Mouse (Mus musculus): ENCODE data around the gene Serpina3m.
"Not testable (repeated sequence)": the region's sequence is repeated elsewhere in the genome, so short reads cannot be mapped to it uniquely, and the experiment has no call there.

The Serpina3m gene

GRCm38 (mm10) chr12:104338226-104338625, at the start of gene Serpina3m, which contains the start of gene Serpina3k:
Gene Serpina3m (plus strand): TSS chr12:104338486.
Gene Serpina3k (plus strand): TSS chr12:104338486.
- CTCF ChIA-PET = not testable (repeated sequence)

- CTCF ChIA-PET = interaction anchor here (0.7 kb wide), 1 partner anchor 249 kb away, joined by 9 read pairs; no protein-coding TSS in a partner anchor
Measured at GRCm38 (mm10) chr12:104289872-104290271, 48.4 kb upstream of the Serpina3m start.

- CTCF ChIA-PET = no interaction called here
Measured at GRCm38 (mm10) chr12:104293963-104294362, 44.3 kb upstream of the Serpina3m start.

- CTCF ChIA-PET = no interaction called here
Measured at GRCm38 (mm10) chr12:104298049-104298448, 40.2 kb upstream of the Serpina3m start.

GRCm38 (mm10) chr12:104305991-104306390, 32.3 kb upstream of the Serpina3m start:
- CTCF ChIA-PET = no interaction called here

GRCm38 (mm10) chr12:104314253-104314652, 24.0 kb upstream of the Serpina3m start, which contains the start of gene Serpina3j:
Gene Serpina3j (plus strand): TSS chr12:104314553.
- CTCF ChIA-PET = no interaction called here

GRCm38 (mm10) chr12:104322454-104322853, 15.8 kb upstream of the Serpina3m start:
- CTCF ChIA-PET = no interaction called here

GRCm38 (mm10) chr12:104331701-104332100, 6.6 kb upstream of the Serpina3m start:
- CTCF ChIA-PET = no interaction called here

- CTCF ChIA-PET = not testable (repeated sequence)
Measured at GRCm38 (mm10) chr12:104336873-104337272, 1.4 kb upstream of the Serpina3m start.

- CTCF ChIA-PET = no interaction called here
Measured at GRCm38 (mm10) chr12:104338705-104339104, 419 bp downstream of the Serpina3m start.

GRCm38 (mm10) chr12:104342489-104342888, 4.2 kb downstream of the Serpina3m start:
- CTCF ChIA-PET = not testable (repeated sequence)

GRCm38 (mm10) chr12:104345181-104345580, 6.9 kb downstream of the Serpina3m start:
- CTCF ChIA-PET = no interaction called here

- CTCF ChIA-PET = no interaction called here
Measured at GRCm38 (mm10) chr12:104345707-104346106, 7.4 kb downstream of the Serpina3m start.

- CTCF ChIA-PET = no interaction called here
Measured at GRCm38 (mm10) chr12:104347091-104347490, 8.8 kb downstream of the Serpina3m start.

GRCm38 (mm10) chr12:104351812-104352211, 13.5 kb downstream of the Serpina3m start:
- CTCF ChIA-PET = not testable (repeated sequence)

- CTCF ChIA-PET = no interaction called here
Measured at GRCm38 (mm10) chr12:104356006-104356405, 17.7 kb downstream of the Serpina3m start.

- CTCF ChIA-PET = no interaction called here
Measured at GRCm38 (mm10) chr12:104369986-104370385, 31.7 kb downstream of the Serpina3m start.

GRCm38 (mm10) chr12:104377179-104377578, 38.9 kb downstream of the Serpina3m start:
- CTCF ChIA-PET = not testable (repeated sequence)

GRCm38 (mm10) chr12:104378351-104378750, 40.1 kb downstream of the Serpina3m start:
- CTCF ChIA-PET = not testable (repeated sequence)

GRCm38 (mm10) chr12:104378815-104379214, 40.5 kb downstream of the Serpina3m start:
- CTCF ChIA-PET = not testable (repeated sequence)

GRCm38 (mm10) chr12:104379856-104380255, 41.6 kb downstream of the Serpina3m start:
- CTCF ChIA-PET = no interaction called here

GRCm38 (mm10) chr12:104381071-104381604, 42.9 kb downstream of the Serpina3m start:
- CTCF ChIA-PET = not testable (repeated sequence)

- CTCF ChIA-PET = not testable (repeated sequence)
Measured at GRCm38 (mm10) chr12:104385987-104386386, 47.7 kb downstream of the Serpina3m start.

GRCm38 (mm10) chr12:104386878-104387277, 48.6 kb downstream of the Serpina3m start:
- CTCF ChIA-PET = not testable (repeated sequence)

All from spleen, embryonic (tissue).